Mouse (Mus musculus) left cerebral cortex, postnatal 4 days (tissue): Measurements from ENCODE around the gene Gpr173. TPM values are rescaled to one million over a fixed set of nuclear protein-coding genes. Genes with fewer than 3 reads are reported as not detected.

Experiments
- DNase-seq: peaks from one replicate; pipeline ENCODE4 v3.0.0-alpha.2; 2022
- intact Hi-C: fragments of 180-260 bp; cut with DNase I; formaldehyde crosslinking; loops from one replicate; pipeline ENCODE4 v1.15.1; 2025
- total RNA-seq, 2 experiments: library from RNA; stranded (reverse); gene quantifications; 2 replicates each; pipeline ENCODE4 v1.2.3; 2021

Gpr173 gene
- total RNA-seq, 2 experiments from 2014 or later = 31.9 to 33.8 TPM

DNA sequence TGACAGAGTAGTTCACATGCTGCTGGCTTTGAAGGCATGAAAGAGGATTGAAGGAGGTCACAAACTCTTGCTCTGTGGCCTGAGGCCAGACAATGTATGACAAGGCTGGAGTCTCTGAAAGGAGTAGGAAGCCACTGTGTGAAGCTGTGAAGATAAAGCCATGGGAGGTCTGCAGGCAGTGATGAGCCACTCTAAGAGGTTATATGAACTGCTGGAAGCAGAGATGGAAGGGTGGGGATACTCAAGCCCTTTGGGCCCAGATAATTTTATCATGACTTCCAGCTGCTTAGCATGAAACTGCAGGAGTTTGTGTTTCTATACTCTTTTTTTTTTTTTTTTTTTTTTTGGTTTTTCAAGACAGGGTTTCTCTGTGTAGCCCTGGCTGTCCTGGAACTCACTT lies 61.1 kb downstream of the Gpr173 start:
- intact Hi-C loops = no loop called here
- no peak for DNase-seq

DNA sequence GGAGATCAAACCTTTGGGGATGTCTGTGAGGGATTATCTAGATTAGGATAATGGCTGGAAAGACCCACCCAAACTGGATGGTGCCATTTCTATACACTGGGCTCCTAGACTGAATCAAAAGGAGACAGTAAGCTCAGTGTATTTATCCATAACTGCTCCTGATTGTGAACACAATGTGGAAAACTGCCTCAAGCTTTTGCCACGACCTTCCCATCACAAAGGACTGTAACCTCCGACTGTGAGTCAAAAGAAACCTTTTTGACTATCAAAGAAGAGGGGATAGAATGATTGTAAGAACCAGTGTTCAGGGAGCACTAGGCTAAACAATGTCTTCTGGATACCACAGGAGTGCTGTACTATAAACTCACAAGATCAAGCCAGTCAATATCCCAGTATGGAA lies 62.3 kb downstream of the Gpr173 start:
- intact Hi-C loops = no loop called here
- DNase-seq = no peak

Other genes starting within 250 kb of the Gpr173 start
- 10 to 100 TPM; 50.3 to 56.7 TPM for gene Iqsec2, start 224.4 kb downstream of the Gpr173 start, total RNA-seq
- gene Kdm5c, start 135.7 kb downstream of the Gpr173 start, total RNA-seq = 10 to 100 TPM; 67.4 to 89.0 TPM
- gene Kantr, start 41.2 kb downstream of the Gpr173 start, total RNA-seq = 10 to 100 TPM; 36.6 to 46.6 TPM
- 10 to 100 TPM; 57.4 to 72.5 TPM for gene Tspyl2, start 26.3 kb downstream of the Gpr173 start, total RNA-seq
- not detected for gene Cldn34a, start 194.6 kb upstream of the Gpr173 start, total RNA-seq